22 mouse cellular contexts compared by ENCODE assay signal in genomic region chr16:35888174-35888573, GRCm38 (mm10). TPM values are rescaled to one million over a fixed set of nuclear protein-coding genes. Genes with fewer than 3 reads are reported as not detected.
DNase-seq lines count a peak whose midpoint lies in the region; ATAC-seq and TF ChIP-seq lines count a peak whose summit lies in the region.
"Had no signal": no experiment of that assay in that cellular context is flagged by ENCODE, and none has a peak within 500 bp of the region (broad histone marks: within the 10 kb centered on the region; RNA-seq: fewer than 3 reads in every experiment).

No protein-coding gene starts in this region.

- H3K4me1 ChIP-seq in lung, adult 2 months (ENCODE audit: control insufficient read depth, insufficient read depth, low read length): no peaks in the 10 kb centered on the region
- H3K4me1 ChIP-seq in MEL (ENCODE audit: control insufficient read depth in 1 of 2, insufficient read depth in 2 of 2, low read length in 2 of 2): peaks cover 0 to 6% of the 10 kb centered on the region in 2 experiments; a peak in 2 of 4 replicates
- H3K4me1 ChIP-seq in forebrain, embryonic 11.5 days (replicated peaks; ENCODE audit: control insufficient read depth, insufficient read depth, low read length): no peaks in the 10 kb centered on the region
- H3K4me1 ChIP-seq: embryonic facial prominence, embryonic 10.5 days; forebrain, embryonic 12.5 days; heart, embryonic 15.5 days; hindbrain, embryonic 15.5 days; kidney, embryonic 15.5 days; limb, embryonic 15.5 days; lung, embryonic 15.5 days; neural tube, embryonic 12.5 days had no signal

- DNase-seq in lung, postnatal 36 days: peak; percentile 40
- no peak for DNase-seq in lung, adult 2 months
- peak; percentile 96 for DNase-seq in MEL (ENCODE audit: low read depth, low spot score)
- DNase-seq in kidney, postnatal 10 days: no peak
- DNase-seq in kidney, postnatal 36 days: no peak
- no peak for DNase-seq in forebrain, embryonic 11.5 days (ENCODE audit: low spot score)
- DNase-seq: adrenal gland, postnatal 25 days; cerebellum, adult 8-10 months; heart, adult 2 months; heart, postnatal 4 days had no signal

- no peak; a peak in 1 of 4 replicates for TF ChIP-seq EP300 in MEL (IDR thresholded peaks at IDR 0.05; ENCODE audit: low read depth in 1 of 2, low read length in 2 of 2)

- TF ChIP-seq RAD21 in MEL (IDR thresholded peaks at IDR 0.05; ENCODE audit: low read depth, low read length): no peak

- no peaks in the 10 kb centered on the region for H3K27me3 ChIP-seq in MEL (ENCODE audit: control insufficient read depth in 1 of 2, insufficient read depth in 2 of 2, low read length in 2 of 2)
- H3K27me3 ChIP-seq in forebrain, embryonic 11.5 days (ENCODE audit: control insufficient read depth, insufficient read depth, low read length): no peaks in the 10 kb centered on the region
- H3K27me3 ChIP-seq: forebrain, embryonic 12.5 days; heart, embryonic 15.5 days; hindbrain, embryonic 15.5 days; kidney, embryonic 15.5 days; limb, embryonic 15.5 days; lung, embryonic 15.5 days; neural tube, embryonic 12.5 days had no signal

- no peaks in the 10 kb centered on the region for H3K79me2 ChIP-seq in MEL (ENCODE audit: control insufficient read depth, insufficient read depth, low read length, poor library complexity)

- peak overlapping the region; percentile 95 for H3K27ac ChIP-seq in MEL (ENCODE audit: control insufficient read depth, low read depth, low read length)
- H3K27ac ChIP-seq in forebrain, embryonic 11.5 days (ENCODE audit: low read depth, low read length): no peak overlapping the region
- H3K27ac ChIP-seq: embryonic facial prominence, embryonic 10.5 days; forebrain, embryonic 12.5 days; heart, adult 2 months; heart, embryonic 15.5 days; hindbrain, embryonic 15.5 days; kidney, embryonic 15.5 days; limb, embryonic 15.5 days; lung, embryonic 15.5 days; neural tube, embryonic 12.5 days; stomach, postnatal 0 days had no signal

- H3K4me2 ChIP-seq in forebrain, embryonic 11.5 days (ENCODE audit: low read depth, low read length, severe bottlenecking): no peak overlapping the region
- H3K4me2 ChIP-seq: forebrain, embryonic 12.5 days; heart, embryonic 15.5 days; hindbrain, embryonic 15.5 days; kidney, embryonic 15.5 days; limb, embryonic 15.5 days; lung, embryonic 15.5 days; neural tube, embryonic 12.5 days had no signal

- TF ChIP-seq POLR2A in lung, adult 2 months (IDR thresholded peaks at IDR 0.05; ENCODE audit: borderline replicate concordance, extremely low read depth, low read depth, low read length): no peak
- peak; percentile 16 to 88; a peak in 2 of 4 replicates for TF ChIP-seq POLR2A in MEL (IDR thresholded peaks at IDR 0.05; ENCODE audit: control insufficient read depth in 1 of 2, insufficient read depth in 1 of 2, low read depth in 1 of 2, low read length in 2 of 2, poor library complexity in 1 of 2)

- WGBS in lung, adult 2 months: 72% methylated on average over 7 of the region's 7 CpGs
- 81% methylated on average over 7 of the region's 7 CpGs for WGBS in forebrain, embryonic 11.5 days

- H3K36me3 ChIP-seq in MEL (ENCODE audit: control insufficient read depth in 1 of 2, insufficient read depth in 2 of 2, low read length in 2 of 2): peaks cover 0 to 4% of the 10 kb centered on the region in 2 experiments; a peak in 1 of 4 replicates
- H3K36me3 ChIP-seq in forebrain, embryonic 11.5 days (ENCODE audit: control insufficient read depth, insufficient read depth, low read length): no peaks in the 10 kb centered on the region
- H3K36me3 ChIP-seq: embryonic facial prominence, embryonic 10.5 days; forebrain, embryonic 12.5 days; heart, embryonic 15.5 days; hindbrain, embryonic 15.5 days; kidney, embryonic 15.5 days; limb, embryonic 15.5 days; lung, embryonic 15.5 days; neural tube, embryonic 12.5 days had no signal

- no peak overlapping the region for H3K4me3 ChIP-seq in lung, adult 2 months (replicated peaks; ENCODE audit: extremely low read depth, low read depth, low read length)
- H3K4me3 ChIP-seq in MEL (ENCODE audit: control insufficient read depth in 1 of 2, insufficient read depth in 1 of 2, low read depth in 2 of 2, low read length in 2 of 2): peak overlapping the region; percentile 73 to 76
- no peak overlapping the region for H3K4me3 ChIP-seq in forebrain, embryonic 11.5 days (ENCODE audit: low read depth, low read length)
- H3K4me3 ChIP-seq: embryonic facial prominence, embryonic 10.5 days; forebrain, embryonic 12.5 days; heart, adult 2 months; heart, embryonic 15.5 days; hindbrain, embryonic 15.5 days; kidney, embryonic 15.5 days; limb, embryonic 15.5 days; lung, embryonic 15.5 days; neural tube, embryonic 12.5 days had no signal

- no peaks in the 10 kb centered on the region for H3K9me3 ChIP-seq in MEL (replicated peaks; ENCODE audit: insufficient read depth, low read length)
- H3K9me3 ChIP-seq in forebrain, embryonic 11.5 days (ENCODE audit: control insufficient read depth, low read length): no peaks in the 10 kb centered on the region
- H3K9me3 ChIP-seq: embryonic facial prominence, embryonic 10.5 days; forebrain, embryonic 12.5 days; heart, embryonic 15.5 days; hindbrain, embryonic 15.5 days; kidney, embryonic 15.5 days; limb, embryonic 15.5 days; lung, embryonic 15.5 days; neural tube, embryonic 12.5 days had no signal

- H3K9ac ChIP-seq in MEL (ENCODE audit: control insufficient read depth, low read depth, low read length, poor library complexity, severe bottlenecking): peak overlapping the region; percentile 82
- H3K9ac ChIP-seq in forebrain, embryonic 11.5 days (ENCODE audit: low read length): no peak overlapping the region
- H3K9ac ChIP-seq: forebrain, embryonic 12.5 days; heart, embryonic 15.5 days; hindbrain, embryonic 15.5 days; kidney, embryonic 15.5 days; limb, embryonic 15.5 days; lung, embryonic 15.5 days; neural tube, embryonic 12.5 days had no signal

- peak; percentile 100 for ATAC-seq in granulocyte monocyte progenitor cell, adult 5-6 weeks (replicated peaks; ENCODE audit: poor library complexity, severe bottlenecking)
- ATAC-seq in forebrain, embryonic 11.5 days (replicated peaks; ENCODE audit: low FRiP score): no peak
- ATAC-seq: CD4-positive, CD25-positive, alpha-beta regulatory T cell, adult 4 months; intestine, embryonic 16.5 days had no signal

- TF ChIP-seq CTCF in lung, adult 2 months (IDR thresholded peaks at IDR 0.05; ENCODE audit: insufficient read depth, low read length): no peak
- TF ChIP-seq CTCF in MEL (IDR thresholded peaks at IDR 0.05 in 2 of 3, conservative IDR thresholded peaks at IDR 0.05 in 1 of 3; ENCODE audit: control insufficient read depth in 1 of 3, insufficient read depth in 1 of 3, low read depth in 2 of 3, low read length in 3 of 3, poor library complexity in 1 of 3, severe bottlenecking in 1 of 3): no peak

TF ChIP-seq in MEL, 35 proteins besides CTCF, POLR2A, EP300 and RAD21 (continues in another document):
- TF ChIP-seq TCF12 (IDR thresholded peaks at IDR 0.05; ENCODE audit: low read depth, low read length): peak; percentile 42; the same call in 1 of the 2 replicates
- no peak for TF ChIP-seq MEF2A (IDR thresholded peaks at IDR 0.05; ENCODE audit: extremely low read depth, insufficient replicate concordance, low read depth, low read length, poor library complexity, severe bottlenecking)
- TF ChIP-seq CHD2 (IDR thresholded peaks at IDR 0.05; ENCODE audit: low read length): no peak
- peak; percentile 77 for TF ChIP-seq NELFE (IDR thresholded peaks at IDR 0.05; ENCODE audit: low read depth, low read length)
- no peak for TF ChIP-seq USF2 (IDR thresholded peaks at IDR 0.05; ENCODE audit: borderline replicate concordance in 1 of 2, insufficient read depth in 1 of 2, low read depth in 1 of 2, low read length in 2 of 2)
- TF ChIP-seq POLR2AphosphoS5 (IDR thresholded peaks at IDR 0.05; ENCODE audit: borderline replicate concordance, low read depth, low read length): peak; percentile 89; the same call in 1 of the 2 replicates
- TF ChIP-seq JUND (IDR thresholded peaks at IDR 0.05; ENCODE audit: low read depth, low read length): no peak
- TF ChIP-seq ZMIZ1 (IDR thresholded peaks at IDR 0.05; ENCODE audit: low read depth, low read length): peak; percentile 82; the same call in 1 of the 2 replicates
- peak; percentile 86 for TF ChIP-seq TBP (IDR thresholded peaks at IDR 0.05; ENCODE audit: low read depth, low read length)
- TF ChIP-seq ZKSCAN1 (IDR thresholded peaks at IDR 0.05; ENCODE audit: low read depth, low read length): no peak
- no peak for TF ChIP-seq GATA1 (IDR thresholded peaks at IDR 0.05; ENCODE audit: low read depth, low read length)
- TF ChIP-seq ETS1 (IDR thresholded peaks at IDR 0.05; ENCODE audit: low read depth, low read length): peak; percentile 55; the same call in 1 of the 2 replicates
- TF ChIP-seq SIN3A (IDR thresholded peaks at IDR 0.05; ENCODE audit: low read length): peak; percentile 73

RNA-seq across cellular contexts. Expression of gene Parp14, which starts 16.8 kb away (rescaled TPM):
- polyA plus RNA-seq in lung, adult 2 months (2012; rRNA removed): 7.5 and 10.0 TPM in 2 replicates
- 0.98 and 1.2 TPM in 2 replicates for total RNA-seq in MEL (2012; rRNA removed)
- 1 to 10 TPM in 1 of 2 experiments, not detected in 1; 1.5 TPM for polyA plus RNA-seq in MEL (2012; ENCODE audit: insufficient read depth in 1 of 2, insufficient read length in 2 of 2, low read depth in 1 of 2, low replicate concordance in 2 of 2, missing spikeins in 1 of 2)
- total RNA-seq in granulocyte monocyte progenitor cell, adult 5-6 weeks (2014; fragmentation: Nextera tagmentation): 10.7 and 16.7 TPM in 2 replicates
- total RNA-seq in granulocyte monocyte progenitor cell, adult 5-6 weeks (2017): 11.6 and 11.7 TPM in 2 replicates
- polyA plus RNA-seq in forebrain, embryonic 11.5 days (2014; fragmentation: Nextera tagmentation; extraction: Ambion mirVana): 0.12 and 0.45 TPM in 2 replicates

RNA-seq across cellular contexts. Expression of gene Parp9, which starts 50.1 kb away (rescaled TPM):
- polyA plus RNA-seq in lung, adult 2 months (2012; rRNA removed): 5.9 and 8.2 TPM in 2 replicates
- total RNA-seq in MEL (2012; rRNA removed): 3.0 and 3.4 TPM in 2 replicates
- 1 to 10 TPM in 1 of 2 experiments, not detected in 1; 5.3 TPM for polyA plus RNA-seq in MEL (2012; ENCODE audit: insufficient read depth in 1 of 2, insufficient read length in 2 of 2, low read depth in 1 of 2, low replicate concordance in 2 of 2, missing spikeins in 1 of 2)
- total RNA-seq in granulocyte monocyte progenitor cell, adult 5-6 weeks (2014; fragmentation: Nextera tagmentation): 14.7 and 15.7 TPM in 2 replicates
- 20.4 and 24.1 TPM in 2 replicates for total RNA-seq in granulocyte monocyte progenitor cell, adult 5-6 weeks (2017)
- polyA plus RNA-seq in forebrain, embryonic 11.5 days (2014; fragmentation: Nextera tagmentation; extraction: Ambion mirVana): 3.9 and 4.2 TPM in 2 replicates

RNA-seq across cellular contexts. Expression of gene Dtx3l, which starts 50.8 kb away (rescaled TPM):
- polyA plus RNA-seq in lung, adult 2 months (2012; rRNA removed): 5.9 and 7.8 TPM in 2 replicates
- total RNA-seq in MEL (2012; rRNA removed): 3.5 and 3.9 TPM in 2 replicates
- 1 to 10 TPM in 1 of 2 experiments, not detected in 1; 6.0 TPM for polyA plus RNA-seq in MEL (2012; ENCODE audit: insufficient read depth in 1 of 2, insufficient read length in 2 of 2, low read depth in 1 of 2, low replicate concordance in 2 of 2, missing spikeins in 1 of 2)
- total RNA-seq in granulocyte monocyte progenitor cell, adult 5-6 weeks (2014; fragmentation: Nextera tagmentation): 21.9 and 28.5 TPM in 2 replicates
- total RNA-seq in granulocyte monocyte progenitor cell, adult 5-6 weeks (2017): 29.4 and 36.2 TPM in 2 replicates
- 5.7 and 6.2 TPM in 2 replicates for polyA plus RNA-seq in forebrain, embryonic 11.5 days (2014; fragmentation: Nextera tagmentation; extraction: Ambion mirVana)

Comparison
In these comparisons a context has a peak if more than half of its experiments do, and no peak if none do; other contexts are left out.
1. DNase-seq: peak in lung, postnatal 36 days (single experiment) and MEL (single experiment); none in lung, adult 2 months (single experiment), kidney, postnatal 10 days (single experiment), kidney, postnatal 36 days (0 of 2) and forebrain, embryonic 11.5 days (single experiment).
2. H3K4me3 ChIP-seq: peak in MEL (2 of 2); none in lung, adult 2 months (single experiment) and forebrain, embryonic 11.5 days (single experiment).